Mouse (Mus musculus) heart, postnatal 4 days (tissue): ENCODE measurements around the gene Stk38. TPM values are rescaled to one million over a fixed set of nuclear protein-coding genes. Genes with fewer than 3 reads are reported as not detected.
"Not testable (repeated sequence)": the region's sequence is repeated elsewhere in the genome, so short reads cannot be mapped to it uniquely, and the experiment has no call there.

ENCODE experiments used
- DNase-seq: peaks from one replicate; pipeline ENCODE4 v3.0.0; 2021
- total RNA-seq, 2 experiments: library from RNA; stranded (reverse); gene quantifications; 2 replicates each; pipeline ENCODE4 v1.2.3; 2021

The Stk38 gene
- total RNA-seq, 2 experiments from 2014 or later: 64.3 to 67.4 TPM

DNA sequence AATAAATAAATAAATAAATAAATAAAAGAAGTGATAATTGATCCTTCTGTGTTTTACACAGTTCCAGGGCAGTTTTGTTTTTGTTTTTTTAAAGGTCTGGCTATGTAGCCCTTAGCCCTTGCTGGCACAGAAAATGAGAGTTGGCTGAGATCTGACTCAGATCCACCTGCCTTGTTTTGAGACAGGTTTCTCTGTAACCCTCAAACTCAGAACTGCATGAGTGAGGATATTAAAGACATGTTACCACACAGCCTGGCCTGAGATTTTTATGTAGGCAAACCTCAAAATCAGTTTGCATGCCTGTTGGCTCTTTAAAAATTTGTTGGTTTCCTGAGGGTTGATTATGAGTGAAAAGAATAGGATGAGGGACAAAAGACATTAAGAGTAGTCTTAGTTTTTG is 27.7 kb upstream of the Stk38 start:
- DNase-seq: no peak

DNA sequence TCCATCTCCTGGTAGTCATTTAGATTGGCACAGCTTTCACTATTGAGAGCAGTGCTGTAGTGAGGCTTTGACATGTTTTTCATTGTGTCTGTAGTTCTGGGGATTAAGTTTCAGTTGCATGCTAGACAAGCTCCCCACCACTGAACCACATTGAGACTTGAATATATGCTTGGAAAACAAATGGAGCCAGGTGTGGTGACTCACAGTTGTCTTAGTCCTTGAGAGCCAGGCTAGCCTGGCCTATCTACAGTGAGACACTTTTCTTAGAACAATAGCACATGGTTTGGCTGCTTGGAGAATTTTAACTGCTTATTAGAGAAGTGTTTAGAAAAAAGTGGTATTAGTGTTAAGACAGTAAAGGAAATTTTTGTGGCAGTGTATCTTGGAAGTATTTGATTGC is 26.5 kb upstream of the Stk38 start:
- DNase-seq: no peak

GRCm38 (mm10) chr17:29033569-29034061 is 25.8 kb upstream of the Stk38 start:
- DNase-seq: no peak

- peak; percentile 99 for DNase-seq
Observed at GRCm38 (mm10) chr17:29032274-29033069, 24.7 kb upstream of the Stk38 start, which contains the start of gene Srsf3. Gene Srsf3 (plus strand): TSS chr17:29032628.

DNA sequence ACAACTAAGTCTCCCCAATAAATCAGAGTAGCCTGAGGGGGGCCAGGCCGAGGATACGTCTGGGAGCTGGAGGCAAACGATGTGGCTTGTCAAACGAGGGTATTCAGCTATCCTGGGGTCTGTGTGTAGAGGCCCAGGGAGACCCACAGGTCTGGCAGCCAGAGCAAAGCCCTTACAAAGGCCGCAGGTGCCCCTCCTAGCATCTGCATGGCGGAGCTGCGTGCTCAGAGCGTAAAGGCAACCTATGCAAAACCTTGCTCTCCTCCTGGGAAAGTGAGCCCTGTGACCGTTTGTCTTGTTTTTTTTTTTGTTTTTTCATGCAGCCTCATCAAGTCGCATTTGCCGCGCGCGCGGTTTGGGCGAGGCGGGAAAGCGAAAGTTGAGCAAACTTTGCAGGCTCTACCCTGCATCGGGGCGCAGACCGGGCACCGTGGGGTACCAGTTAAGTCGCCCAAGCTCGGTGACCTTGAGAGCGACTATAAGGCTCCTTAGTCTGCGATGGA is 24.0 kb upstream of the Stk38 start:
- peak; percentile 47 for DNase-seq

- not testable (repeated sequence) for DNase-seq
Observed at GRCm38 (mm10) chr17:29031085-29031711, 23.4 kb upstream of the Stk38 start.

DNA sequence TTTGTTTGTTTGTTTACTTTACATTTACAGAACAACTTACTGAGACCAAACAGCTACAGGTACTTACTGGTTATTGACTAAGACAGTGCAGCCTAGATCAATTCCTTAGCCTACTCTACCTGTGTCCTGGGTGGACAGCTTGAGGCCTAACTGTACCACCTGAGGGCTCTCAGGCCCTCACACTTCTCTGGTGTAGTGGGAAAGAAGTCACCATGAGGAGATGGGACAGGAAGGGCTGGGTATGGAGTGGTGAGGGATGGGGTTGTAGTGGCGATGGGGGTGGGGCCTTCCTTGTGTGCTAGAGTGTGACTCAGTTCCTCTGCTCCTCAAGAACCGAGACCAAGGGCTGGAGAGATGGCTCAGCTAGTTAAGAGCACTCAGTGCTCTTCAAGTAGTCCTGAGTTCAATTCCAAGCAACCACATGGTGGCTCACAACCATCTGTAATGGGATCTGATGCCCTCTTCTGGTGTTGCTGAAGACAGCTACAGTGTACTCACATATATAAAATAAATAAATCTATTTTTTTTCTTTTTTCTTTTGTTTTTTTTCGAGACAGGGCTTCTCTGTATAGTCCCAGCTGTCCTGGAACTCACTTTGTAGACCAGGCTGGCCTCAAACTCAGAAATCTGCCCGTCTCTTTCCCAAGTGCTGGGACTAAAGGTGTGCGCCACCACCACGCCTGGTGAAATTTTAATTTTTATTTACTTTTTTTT is 22.7 kb upstream of the Stk38 start:
- DNase-seq: no peak

GRCm38 (mm10) chr17:29026652-29027356 is 19.0 kb upstream of the Stk38 start:
- no peak for DNase-seq

DNA sequence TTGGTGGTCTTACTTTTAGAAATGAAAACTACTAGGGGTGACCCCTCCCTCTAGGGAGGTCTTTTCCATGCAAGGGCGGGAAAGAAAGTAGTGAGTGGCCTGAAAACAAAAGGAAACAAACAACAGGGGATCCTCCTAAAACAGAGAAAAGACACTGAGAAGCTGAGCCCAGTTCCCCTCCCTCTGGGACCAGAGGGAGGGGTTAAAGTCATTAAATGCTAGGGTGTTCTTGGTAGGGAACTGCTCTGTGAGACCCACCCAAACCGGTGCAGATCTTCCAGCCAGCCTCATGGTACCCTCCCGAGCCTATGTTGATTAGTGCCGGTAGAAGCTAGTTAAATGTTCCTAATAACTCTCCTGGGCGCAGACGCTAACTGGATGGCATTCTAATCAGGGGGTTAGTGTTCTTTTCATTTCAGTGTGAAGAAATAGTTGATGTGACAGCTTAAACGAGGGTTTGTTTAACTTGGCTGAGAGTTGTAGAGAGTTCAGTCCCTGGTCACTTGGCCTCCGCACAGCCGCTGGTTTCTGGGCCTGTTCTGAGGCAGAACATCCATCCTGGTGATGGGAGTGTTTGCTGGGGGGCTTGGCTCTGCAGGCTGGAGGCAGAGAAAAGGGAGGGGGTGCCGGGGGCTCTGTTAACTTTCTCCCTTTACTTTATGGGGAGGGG is 17.2 kb upstream of the Stk38 start:
- DNase-seq: no peak

GRCm38 (mm10) chr17:29024047-29024892 is 16.5 kb upstream of the Stk38 start:
- DNase-seq: no peak

- DNase-seq: no peak
Observed at GRCm38 (mm10) chr17:29023346-29023745, 15.6 kb upstream of the Stk38 start.

- DNase-seq: no peak
Observed at GRCm38 (mm10) chr17:29022230-29022819, 14.5 kb upstream of the Stk38 start.

- no peak for DNase-seq
Observed at GRCm38 (mm10) chr17:29020444-29020843, 12.6 kb upstream of the Stk38 start.

DNA sequence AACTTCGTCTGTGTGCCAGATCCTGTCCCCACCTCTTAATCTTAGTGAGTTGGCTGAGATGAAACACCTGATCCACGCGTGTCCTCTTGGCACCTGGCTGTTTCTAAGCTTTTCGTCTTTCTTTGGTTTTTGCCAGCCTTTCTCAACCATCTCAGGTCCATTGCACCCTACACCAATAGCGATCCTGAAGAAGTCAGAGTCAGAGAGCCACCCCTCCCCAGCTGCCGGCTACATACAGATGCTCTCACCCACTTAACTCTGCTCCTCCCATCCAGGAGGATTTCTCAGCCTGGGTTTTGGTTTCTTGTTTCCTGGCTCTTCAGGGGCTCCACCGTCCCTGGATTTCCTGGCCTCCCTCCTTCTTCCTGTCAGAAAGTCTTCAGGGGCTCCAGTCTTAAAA is 11.6 kb upstream of the Stk38 start:
- DNase-seq: no peak

DNA sequence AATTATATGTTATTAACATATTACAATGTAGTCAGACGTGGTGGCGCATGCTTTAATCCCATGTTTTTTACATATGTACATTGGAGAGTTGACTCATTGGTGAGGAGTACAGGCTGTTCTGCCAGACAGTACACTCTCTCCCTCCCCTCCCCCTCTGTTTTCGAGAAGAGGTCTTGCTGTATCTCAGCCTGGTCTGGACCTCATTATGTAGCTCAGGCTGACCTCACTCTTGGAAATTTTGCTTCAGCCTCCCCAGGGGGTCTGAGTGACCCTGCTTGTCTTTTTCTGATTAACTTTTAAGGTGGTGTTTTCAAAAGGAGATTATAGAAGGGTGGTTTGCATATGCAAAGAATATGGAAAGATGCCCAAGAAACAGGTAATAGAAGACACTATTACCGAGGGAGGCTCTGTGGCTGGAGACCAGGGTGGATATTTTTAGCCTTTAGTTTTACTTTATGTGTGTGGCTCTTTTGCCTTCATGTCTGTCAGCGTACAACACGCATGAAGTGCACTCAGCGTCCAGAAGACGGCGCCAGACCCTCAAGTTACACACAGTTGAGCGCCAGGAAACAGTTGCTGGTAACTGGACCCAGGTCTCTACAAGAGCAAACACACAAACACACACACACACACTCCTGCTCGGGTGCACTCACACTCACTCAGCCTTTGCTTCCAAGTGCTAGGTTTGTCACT is 10.6 kb upstream of the Stk38 start:
- peak; percentile 49 for DNase-seq

- no peak for DNase-seq
Observed at GRCm38 (mm10) chr17:29016705-29017104, 8.9 kb upstream of the Stk38 start.

GRCm38 (mm10) chr17:29015638-29016037 is 7.8 kb upstream of the Stk38 start:
- peak; percentile 60 for DNase-seq

GRCm38 (mm10) chr17:29014235-29014634 is 6.4 kb upstream of the Stk38 start:
- DNase-seq: no peak

- DNase-seq: no peak
Observed at GRCm38 (mm10) chr17:29009181-29009580, 1.4 kb upstream of the Stk38 start.

- no peak for DNase-seq
Observed at GRCm38 (mm10) chr17:29008326-29008650, 493 bp upstream of the Stk38 start.
